In the genomic region with DNA sequence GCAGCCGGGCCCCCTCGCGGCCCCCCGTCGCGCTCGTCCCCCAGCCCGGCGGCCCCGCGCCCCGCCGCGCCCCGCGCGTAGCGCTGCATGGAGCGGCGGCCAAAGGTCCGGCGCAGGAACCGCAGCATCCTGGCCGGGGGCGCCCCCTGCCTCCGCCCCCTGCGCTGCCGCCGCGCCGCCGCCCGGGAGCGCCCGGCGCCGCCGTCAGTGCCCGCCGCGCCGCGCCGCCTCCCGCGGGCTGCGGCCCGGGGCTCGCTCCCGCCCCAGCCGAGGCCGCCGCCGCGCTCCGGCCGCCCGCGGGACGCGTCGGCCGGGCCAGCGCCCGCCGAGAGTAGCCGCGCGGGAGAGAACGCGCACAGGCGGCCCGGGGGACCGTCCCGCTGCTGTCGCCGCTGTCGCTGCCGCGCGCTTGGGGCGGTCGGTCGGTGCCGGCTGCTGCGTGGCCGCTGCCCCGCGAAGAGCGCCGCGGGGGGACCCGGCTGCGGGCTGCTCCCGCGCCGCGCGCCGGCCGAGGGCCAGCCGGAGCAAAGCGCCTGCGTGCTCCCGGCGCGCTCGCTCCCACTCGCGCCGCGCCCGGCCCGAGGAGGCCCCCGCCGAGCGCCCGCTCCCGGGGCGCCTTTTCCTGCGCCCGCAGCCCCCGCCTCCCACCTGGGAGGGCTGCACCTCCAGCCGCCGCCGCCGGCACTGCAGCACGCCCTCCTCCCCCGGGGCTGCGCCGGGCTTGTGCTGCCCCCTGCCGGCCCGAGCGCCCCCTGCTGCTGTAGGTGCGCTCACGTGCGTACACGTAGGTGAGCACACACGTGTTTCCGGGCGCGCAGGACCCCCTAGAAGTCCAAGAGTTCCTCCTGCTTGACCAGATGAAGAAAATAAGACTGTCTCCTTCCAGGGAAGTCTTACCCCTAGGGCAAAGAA, we compare ENCODE assay signal across 8 mouse cellular contexts. TPM values are rescaled to one million over a fixed set of nuclear protein-coding genes. Genes with fewer than 3 reads are reported as not detected.
A peak's percentile ranks its signal among the peaks of the same experiment; 100 is the strongest.
DNase-seq lines count a peak whose midpoint lies in the region; ATAC-seq and TF ChIP-seq lines count a peak whose summit lies in the region.

Gene Epb41l4b (minus strand): TSS at position 412 of the 912 bp plus-strand sequence.

- POLR2A ChIA-PET in Patski (lab: Charles Lee) = no interaction called here

- H3K4me1 ChIP-seq in hindbrain, embryonic 13.5 days (replicated peaks) = peaks cover 35% of the 10 kb centered on the region

- TF ChIP-seq CTCF in Patski (IDR thresholded peaks at IDR 0.05) = peak; percentile 99

- WGBS in hindbrain, embryonic 13.5 days = 1% methylated on average over 93 of the region's 142 CpGs

- H3K9ac ChIP-seq in hindbrain, embryonic 13.5 days = peak within 1 kb of the TSS; percentile 84

- CTCF ChIA-PET in Patski (lab: Charles Lee) = interaction anchor here (0.8 kb wide), 1 partner anchor 27 kb away, joined by 3 read pairs; no protein-coding TSS in a partner anchor

- peaks cover 8% of the 10 kb centered on the region for H3K27me3 ChIP-seq in Patski
- H3K27me3 ChIP-seq in hindbrain, embryonic 13.5 days = peaks cover 58% of the 10 kb centered on the region

- no peak for DNase-seq in Patski (ENCODE audit: low read depth, low spot score)
- DNase-seq in cerebellum, postnatal 10 days = peak; percentile 92 to 93
- peak; percentile 81 for DNase-seq in frontal cortex, postnatal 36 days (ENCODE audit: low spot score in 2 of 2)
- peak; percentile 79 to 82 for DNase-seq in layer of hippocampus, postnatal 36 days
- peak; percentile 80 for DNase-seq in lung, postnatal 25 days (ENCODE audit: low spot score)
- peak; percentile 87 for DNase-seq in retina, postnatal 1 day
- peak; percentile 86 to 88 for DNase-seq in thymus, postnatal 36 days

- in situ Hi-C loops in Patski (cut with MboI; ENCODE audit: low pct_unique_long_range_greater_than_20kb) = no loop called here

- peak within 1 kb of the TSS; percentile 68 for H3K4me3 ChIP-seq in hindbrain, embryonic 13.5 days

- H3K9me3 ChIP-seq in hindbrain, embryonic 13.5 days = no peaks in the 10 kb centered on the region

- peak within 1 kb of the TSS; percentile 85 for H3K27ac ChIP-seq in hindbrain, embryonic 13.5 days

- ATAC-seq in Patski = peak; percentile 78
- ATAC-seq in hindbrain, embryonic 13.5 days (ENCODE audit: low FRiP score) = peak; percentile 90

- H3K4me2 ChIP-seq in hindbrain, embryonic 13.5 days = peak within 1 kb of the TSS; percentile 79

- H3K36me3 ChIP-seq in hindbrain, embryonic 13.5 days = no peaks in the 10 kb centered on the region

RNA-seq across cellular contexts. Expression of gene Epb41l4b, which starts in this region (rescaled TPM):
- 0.22 TPM for polyA plus RNA-seq in Patski (2021)
- 1.7 and 2.1 TPM in 2 replicates for polyA plus RNA-seq in hindbrain, embryonic 13.5 days (2015; fragmentation: Nextera tagmentation; extraction: Ambion mirVana)
- total RNA-seq in layer of hippocampus, postnatal 36 days (2021) = 10 to 100 TPM; 20.4 to 23.5 TPM

Comparison
In these comparisons a context has a peak if more than half of its experiments do, and no peak if none do; other contexts are left out.
1. Peak in ATAC-seq in Patski; RNA of the gene not detected or under 1 TPM.